Mouse (Mus musculus) kidney, embryonic 15.5 days (tissue): ENCODE data around the gene Mpv17l. TPM values are rescaled to one million over a fixed set of nuclear protein-coding genes. Genes with fewer than 3 reads are reported as not detected.

Experiments
- ATAC-seq: fragments of 200-750 bp; cut with Nextera tagmentation; replicated peaks from 2 replicates; pipeline ENCODE4 v1.8.0; 2017; ENCODE audit warnings: moderate TSS enrichment; ENCODE audit not compliant: low FRiP score
- H3K27ac ChIP-seq: fragments of 300-500 bp; sonication (generic); 2 replicates; pipeline ENCODE4 v1.5.1; 2015; ENCODE audit warnings: mild to moderate bottlenecking, inconsistent platforms
- H3K27me3 ChIP-seq: fragments of 300-500 bp; sonication (generic); 2 replicates; pipeline ENCODE4 v1.6.1; 2015; ENCODE audit warnings: inconsistent platforms
- H3K36me3 ChIP-seq: fragments of 300-500 bp; sonication (generic); 2 replicates; pipeline ENCODE4 v1.6.1; 2015; ENCODE audit warnings: inconsistent platforms
- H3K4me1 ChIP-seq: fragments of 300-500 bp; sonication (generic); 2 replicates; pipeline ENCODE4 v1.6.1; 2015; ENCODE audit warnings: inconsistent platforms
- H3K4me2 ChIP-seq: fragments of 300-500 bp; sonication (generic); 2 replicates; pipeline ENCODE4 v1.6.1; 2015; ENCODE audit warnings: moderate library complexity, mild to moderate bottlenecking, inconsistent platforms
- H3K4me3 ChIP-seq: fragments of 300-500 bp; sonication (generic); replicated peaks from 2 replicates; pipeline ENCODE4 v1.5.1; 2015; ENCODE audit warnings: mild to moderate bottlenecking, inconsistent platforms
- H3K9ac ChIP-seq: fragments of 300-500 bp; sonication (generic); 2 replicates; pipeline ENCODE4 v1.6.1; 2015; ENCODE audit warnings: mild to moderate bottlenecking, inconsistent platforms
- H3K9me3 ChIP-seq: fragments of 300-500 bp; sonication (generic); replicated peaks from 2 replicates; pipeline ENCODE4 v1.6.1; 2016; ENCODE audit warnings: inconsistent platforms
- WGBS: fragments of 180-500 bp; shearing (Covaris S2); methylation state at CpG from one replicate; pipeline ENCODE4 v1.1.7; 2015; ENCODE audit warnings: mixed read lengths; 5-methylcytosine and 5-hydroxymethylcytosine counted together
- polyA plus RNA-seq: library from polyadenylated mRNA; unstranded; fragments of >200 nt; fragmentation: Nextera tagmentation; extraction: Ambion mirVana; gene quantifications from 2 replicates; pipeline ENCODE4 v1.2.1, GENCODE M21; 2015

The Mpv17l gene
- polyA plus RNA-seq, 1 experiment from 2014 or later = 7.7 TPM

GRCm38 (mm10) chr16:13986197-13986573 lies 83.2 kb downstream of the Mpv17l start:
- H3K9me3 ChIP-seq = no peaks in the 10 kb centered on the region
- peaks cover 4% of the 10 kb centered on the region; the same call in 1 of the 2 replicates for H3K27me3 ChIP-seq
- peak overlapping the region; percentile 49 for H3K4me3 ChIP-seq
- no peaks in the 10 kb centered on the region for H3K36me3 ChIP-seq
- H3K27ac ChIP-seq = no peak overlapping the region
- peak overlapping the region; percentile 91 for H3K4me2 ChIP-seq
- WGBS = 58% methylated on average over 3 of the region's 3 CpGs
- no peak for ATAC-seq
- H3K4me1 ChIP-seq = peaks cover 14% of the 10 kb centered on the region
- no peak overlapping the region for H3K9ac ChIP-seq

GRCm38 (mm10) chr16:13986574-13987478 lies 83.9 kb downstream of the Mpv17l start, which contains the start of the genes 2900011O08Rik and Ifitm7:
TSS of gene 2900011O08Rik (plus strand) at chr16:13986604.
TSS of gene Ifitm7 (minus strand) at chr16:13986888.
- ATAC-seq = peak; percentile 82
- H3K9ac ChIP-seq = peak within 1 kb of the TSS; percentile 45
- no peak within 1 kb of the TSS for H3K27ac ChIP-seq
- peaks cover 4% of the 10 kb centered on the region; the same call in 1 of the 2 replicates for H3K27me3 ChIP-seq
- H3K4me3 ChIP-seq = peak within 1 kb of the TSS; percentile 49
- H3K36me3 ChIP-seq = no peaks in the 10 kb centered on the region
- H3K9me3 ChIP-seq = no peaks in the 10 kb centered on the region
- peak within 1 kb of the TSS; percentile 91 for H3K4me2 ChIP-seq
- H3K4me1 ChIP-seq = peaks cover 14% of the 10 kb centered on the region
- WGBS = 1% methylated on average over 31 of the region's 31 CpGs

DNA sequence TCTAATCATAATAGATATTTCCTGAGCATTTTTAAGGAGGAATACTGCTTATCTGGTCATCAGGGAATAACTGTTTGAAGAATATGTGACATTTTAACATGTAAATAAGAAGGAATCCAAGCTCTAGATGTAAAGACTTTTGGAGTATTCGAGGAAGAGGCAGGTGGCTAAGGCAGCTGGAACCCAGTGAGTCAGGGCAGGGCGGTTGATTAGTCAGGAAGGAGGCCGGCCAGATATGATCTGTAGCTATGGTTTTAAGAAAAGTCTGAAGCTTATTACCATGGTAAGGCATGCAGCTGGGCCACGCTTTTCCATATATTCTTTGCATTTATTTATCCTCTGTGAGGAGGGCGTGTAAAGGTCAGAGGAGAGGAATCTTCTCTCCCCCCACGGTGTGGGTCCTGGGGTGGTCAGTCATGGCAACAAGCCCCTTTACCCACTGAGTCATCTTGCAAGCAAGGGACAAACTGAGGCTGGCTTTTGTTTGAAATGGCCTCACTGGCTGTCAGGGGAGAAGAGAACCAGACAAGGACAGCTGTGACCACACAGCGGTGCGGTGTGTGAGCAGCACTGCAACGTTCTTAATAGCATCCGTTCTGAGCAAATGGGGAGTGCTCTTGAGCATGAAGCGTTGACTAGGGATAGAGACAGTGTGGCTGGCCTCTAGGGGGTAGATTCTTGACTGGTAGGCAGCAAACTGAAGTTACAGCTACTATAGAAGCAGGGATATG lies 89.7 kb downstream of the Mpv17l start:
- H3K9ac ChIP-seq = no peak overlapping the region
- no peak overlapping the region for H3K4me3 ChIP-seq
- no peak overlapping the region for H3K27ac ChIP-seq
- no peak overlapping the region for H3K4me2 ChIP-seq
- 76% methylated on average over 11 of the region's 11 CpGs for WGBS
- H3K27me3 ChIP-seq = no peaks in the 10 kb centered on the region
- no peaks in the 10 kb centered on the region for H3K36me3 ChIP-seq
- no peaks in the 10 kb centered on the region for H3K9me3 ChIP-seq
- ATAC-seq = no peak
- 0 out of 2 replicates have a peak, but pooled peaks cover under 1% of the 10 kb centered on the region for H3K4me1 ChIP-seq

GRCm38 (mm10) chr16:13994076-13994475 lies 91.1 kb downstream of the Mpv17l start:
- Histone ChIP-seq H3K4me3 (no peak overlapping the region), H3K9ac (no peak overlapping the region), H3K9me3 (no peaks in the 10 kb centered on the region), H3K36me3 (no peaks in the 10 kb centered on the region), H3K27me3 (no peaks in the 10 kb centered on the region), H3K4me2 (no peak overlapping the region), H3K4me1 (no peaks in the 10 kb centered on the region), H3K27ac (no peak overlapping the region)
- 76% methylated on average over 1 of the region's 1 CpGs for WGBS
- no peak for ATAC-seq

- H3K4me3 ChIP-seq = no peak overlapping the region
- no peak for ATAC-seq
- no peaks in the 10 kb centered on the region for H3K36me3 ChIP-seq
- H3K4me1 ChIP-seq = no peaks in the 10 kb centered on the region
- no peaks in the 10 kb centered on the region for H3K9me3 ChIP-seq
- no peak overlapping the region for H3K4me2 ChIP-seq
- no peak overlapping the region for H3K9ac ChIP-seq
- WGBS = 90% methylated on average over 1 of the region's 1 CpGs
- no peak overlapping the region for H3K27ac ChIP-seq
- H3K27me3 ChIP-seq = no peaks in the 10 kb centered on the region
These were observed 91.5 kb downstream of the Mpv17l start for GRCm38 (mm10) chr16:13994502-13994901.

Other genes with a start within 250 kb of the Mpv17l start
- gene Parn, start 235.0 kb upstream of the Mpv17l start, polyA plus RNA-seq = 44.9 and 46.4 TPM in 2 replicates
- gene Bfar, start 231.3 kb upstream of the Mpv17l start, polyA plus RNA-seq = 48.7 and 50.9 TPM in 2 replicates
- 6.3 and 6.4 TPM in 2 replicates for gene 3110001I22Rik, start 231.2 kb upstream of the Mpv17l start, polyA plus RNA-seq
- 0.53 and 1.6 TPM in 2 replicates for gene Pla2g10, start 172.2 kb upstream of the Mpv17l start, polyA plus RNA-seq
- gene Rrn3, start 122.5 kb upstream of the Mpv17l start, polyA plus RNA-seq = 68.2 and 68.9 TPM in 2 replicates
- 162 and 163 TPM in 2 replicates for gene Ntan1, start 84.3 kb upstream of the Mpv17l start, polyA plus RNA-seq
- 77.7 and 89.2 TPM in 2 replicates for gene Pdxdc1, start within 50 bp of the Mpv17l start, polyA plus RNA-seq
- gene 2900011O08Rik, start 83.4 kb downstream of the Mpv17l start, polyA plus RNA-seq = 1.6 and 2.2 TPM in 2 replicates
- gene Ifitm7, start 83.7 kb downstream of the Mpv17l start, polyA plus RNA-seq = 0.08 TPM in 1 of 2 replicates, not detected in the other